Mouse (Mus musculus) right cerebral cortex, postnatal 4 days (tissue): ENCODE data around the gene Pip.

ENCODE experiments used
- DNase-seq: peaks from one replicate; pipeline ENCODE4 v3.0.0-alpha.2; 2022

The Pip gene

GRCm38 (mm10) chr6:41847235-41847634 is at the start of gene Pip:
Gene Pip, plus strand, starts transcription at chr6:41847535.
- no peak for DNase-seq

- no peak for DNase-seq
Observed at GRCm38 (mm10) chr6:41824086-41824485, 23.2 kb upstream of the Pip start.

- DNase-seq = no peak
Observed at GRCm38 (mm10) chr6:41829516-41829915, 17.8 kb upstream of the Pip start.

GRCm38 (mm10) chr6:41852689-41853088 is 5.4 kb downstream of the Pip start, which contains the start of gene Sval2:
Gene Sval2, plus strand, starts transcription at chr6:41852989.
- no peak for DNase-seq

- DNase-seq = no peak
Observed at GRCm38 (mm10) chr6:41864038-41864437, 16.7 kb downstream of the Pip start.
